Mouse (Mus musculus) olfactory bulb, adult 2 months (tissue): ENCODE data around the gene Zfp664.

ENCODE experiments used
- CTCF ChIP-seq: fragments of 200-500 bp; IDR thresholded peaks from 2 replicates; pipeline ENCODE4 v1.5.1; 2012; ENCODE audit warnings: low read depth, mild to moderate bottlenecking, low read length, moderate library complexity; ENCODE audit not compliant: insufficient read depth
- POLR2A ChIP-seq: fragments of 200-500 bp; IDR thresholded peaks from 2 replicates; pipeline ENCODE4 v1.6.1; 2012; ENCODE audit warnings: mild to moderate bottlenecking, low read depth, low read length, moderate library complexity; ENCODE audit not compliant: insufficient read depth

DNA sequence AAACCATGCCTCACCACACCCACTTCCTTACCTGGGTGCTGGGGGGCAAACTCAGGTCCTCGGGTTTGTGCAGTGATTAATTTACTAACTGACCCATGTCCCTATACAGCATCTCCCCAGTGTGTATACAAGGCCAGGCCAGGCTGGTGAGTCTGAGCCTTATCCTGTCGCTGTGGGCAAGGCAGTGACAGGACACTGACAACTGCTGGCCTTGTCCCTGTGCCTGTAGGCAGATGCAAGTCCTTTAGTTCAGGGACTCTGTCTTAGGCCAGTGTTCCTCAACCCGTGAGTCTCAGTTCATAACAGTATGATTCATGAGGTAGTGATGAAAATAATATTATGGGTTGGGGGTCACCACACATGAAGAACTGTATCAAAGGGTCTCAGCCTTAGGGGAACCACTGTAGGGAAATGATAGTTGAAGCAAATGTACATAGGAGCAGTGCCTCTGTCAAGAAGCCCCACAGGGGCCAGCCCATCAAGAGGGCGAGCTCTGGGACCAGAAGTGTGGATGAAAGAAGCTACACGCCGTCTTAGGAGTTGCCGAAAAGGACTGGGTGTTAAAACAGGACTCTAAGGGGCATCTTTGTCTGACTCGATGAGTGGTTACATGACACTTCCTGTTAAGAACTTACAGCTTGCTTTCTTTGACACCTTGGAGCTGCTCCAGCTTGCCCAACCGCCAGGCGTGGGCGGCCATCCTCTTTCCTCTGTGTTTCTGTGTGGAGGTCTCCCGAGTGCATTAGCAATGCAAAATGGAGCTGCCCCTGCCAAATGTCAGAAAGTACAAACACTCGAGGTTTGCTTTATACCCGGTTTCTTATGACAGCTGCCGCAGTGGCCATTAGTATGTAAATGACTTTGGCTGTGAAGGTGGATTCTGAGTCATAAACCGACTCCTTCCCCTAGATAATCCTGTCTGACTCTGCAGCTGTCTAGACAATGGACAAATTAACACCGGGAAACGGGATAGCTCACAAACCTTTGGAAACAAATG is 60.2 kb downstream of the Zfp664 start:
- no peak for TF ChIP-seq CTCF
- TF ChIP-seq POLR2A, result no peak
